Mouse (Mus musculus): ENCODE results near the gene Pramef25. TPM values are rescaled to one million over a fixed set of nuclear protein-coding genes. Genes with fewer than 3 reads are reported as not detected.

The Pramef25 gene
- not detected for polyA plus RNA-seq (2015; fragmentation: Illumina TruSeq; extraction: RNeasy Lipid Tissue Mini Kit (QIAGEN cat#74804); ENCODE audit: insufficient read depth, low replicate concordance)

DNA sequence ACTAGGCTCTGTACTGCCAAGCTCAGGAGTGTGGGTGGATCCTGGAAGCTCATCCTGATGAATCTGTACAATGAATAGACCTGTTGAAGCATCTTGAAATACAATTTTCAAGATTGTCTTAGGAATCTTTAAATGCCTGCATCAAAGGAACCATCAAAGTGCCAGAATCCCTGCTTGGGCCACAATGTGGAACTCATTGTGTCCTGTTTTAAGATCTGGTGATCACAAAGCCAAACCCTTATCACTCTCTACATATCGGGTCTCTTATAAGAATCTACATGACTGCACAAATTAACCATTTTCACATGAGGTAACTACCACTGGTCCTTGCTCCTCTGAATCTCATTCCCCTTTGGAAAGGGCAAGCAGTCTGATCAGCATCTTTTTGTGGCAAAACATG is at the start of gene Pramef25:
TSS of gene Pramef25 (minus strand) at position 101 of the 400 bp plus-strand sequence.

DNA sequence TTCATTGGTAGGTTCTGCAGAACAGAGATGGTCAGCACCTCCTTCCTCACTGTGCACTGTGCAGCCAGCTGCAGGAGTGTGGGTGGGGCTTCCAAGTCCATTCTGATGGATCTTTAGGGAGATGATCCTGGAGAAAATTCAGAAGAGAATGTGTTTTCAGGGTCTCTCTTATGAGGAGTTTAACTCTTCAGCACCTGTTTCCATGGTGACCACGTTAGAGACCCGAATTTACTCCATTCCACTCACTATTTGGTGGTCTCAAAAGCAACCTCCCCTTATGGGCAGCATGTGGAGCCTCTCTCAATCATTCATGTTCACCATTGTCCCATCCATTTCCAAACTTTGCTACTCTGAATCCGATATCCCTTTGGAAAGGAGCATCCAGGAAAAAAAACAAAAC is 43.5 kb upstream of the Pramef25 start, which contains the start of gene Pramef17:
TSS of gene Pramef17 (minus strand) at position 101 of the 400 bp plus-strand sequence.

DNA sequence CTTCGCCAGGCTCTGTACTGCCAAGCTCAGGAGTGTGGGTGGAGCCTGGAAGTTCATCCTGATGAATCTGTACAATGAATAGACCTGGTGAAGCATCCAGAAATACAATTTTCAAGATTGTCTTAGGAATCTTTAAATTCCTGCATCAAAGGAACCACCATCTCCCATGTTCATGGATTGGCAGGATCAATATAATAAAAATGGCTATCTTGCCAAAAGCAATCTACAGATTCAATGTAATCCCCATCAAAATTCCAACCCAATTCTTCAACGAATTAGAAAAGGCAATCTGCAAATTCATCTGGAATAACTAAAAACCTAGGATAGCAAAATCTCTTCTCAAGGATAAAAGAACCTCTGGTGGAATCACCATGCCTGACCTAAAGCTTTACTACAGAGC is 16.0 kb upstream of the Pramef25 start, which contains the start of gene Gm13101:
TSS of gene Gm13101 (minus strand) at position 101 of the 400 bp plus-strand sequence.

DNA sequence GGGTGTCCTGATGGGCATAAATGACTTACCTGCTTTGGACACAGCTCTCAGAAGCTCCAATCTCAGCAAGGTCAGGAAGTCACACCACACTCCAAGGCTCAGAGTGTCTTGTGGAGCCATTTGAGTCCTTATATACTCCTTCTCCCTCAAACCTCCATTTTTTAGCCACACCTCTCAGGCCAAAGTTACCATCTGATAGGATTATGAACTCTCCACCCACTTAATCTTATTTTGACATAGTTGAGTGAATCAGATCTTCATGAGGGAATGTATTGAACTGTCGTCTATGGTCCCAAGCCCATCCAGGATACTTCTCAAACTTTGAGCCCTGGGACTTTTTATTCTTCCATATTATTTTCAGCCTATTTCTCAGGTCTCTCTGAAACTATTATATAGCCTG is 50.5 kb downstream of the Pramef25 start, which contains the start of gene Pramef6:
TSS of gene Pramef6 (minus strand) at position 101 of the 400 bp plus-strand sequence.

Other genes with a start within 250 kb of the Pramef25 start
- not detected for gene Gm13089, start 248.3 kb downstream of the Pramef25 start, polyA plus RNA-seq (2015; fragmentation: Illumina TruSeq; extraction: RNeasy Lipid Tissue Mini Kit (QIAGEN cat#74804); ENCODE audit: insufficient read depth, low replicate concordance)
- gene Gm13078, start 231.6 kb downstream of the Pramef25 start, polyA plus RNA-seq (2015; fragmentation: Illumina TruSeq; extraction: RNeasy Lipid Tissue Mini Kit (QIAGEN cat#74804); ENCODE audit: insufficient read depth, low replicate concordance) = not detected
- gene Gm13023, start 161.7 kb downstream of the Pramef25 start, polyA plus RNA-seq (2015; fragmentation: Illumina TruSeq; extraction: RNeasy Lipid Tissue Mini Kit (QIAGEN cat#74804); ENCODE audit: insufficient read depth, low replicate concordance) = not detected
- not detected for gene Gm13084, start 134.9 kb downstream of the Pramef25 start, polyA plus RNA-seq (2015; fragmentation: Illumina TruSeq; extraction: RNeasy Lipid Tissue Mini Kit (QIAGEN cat#74804); ENCODE audit: insufficient read depth, low replicate concordance)
- not detected for gene Gm13103, start 104.5 kb downstream of the Pramef25 start, polyA plus RNA-seq (2015; fragmentation: Illumina TruSeq; extraction: RNeasy Lipid Tissue Mini Kit (QIAGEN cat#74804); ENCODE audit: insufficient read depth, low replicate concordance)
- gene Pramef6, start 50.6 kb downstream of the Pramef25 start, polyA plus RNA-seq (2015; fragmentation: Illumina TruSeq; extraction: RNeasy Lipid Tissue Mini Kit (QIAGEN cat#74804); ENCODE audit: insufficient read depth, low replicate concordance) = not detected
- gene Gm13101, start 15.9 kb upstream of the Pramef25 start, polyA plus RNA-seq (2015; fragmentation: Illumina TruSeq; extraction: RNeasy Lipid Tissue Mini Kit (QIAGEN cat#74804); ENCODE audit: insufficient read depth, low replicate concordance) = not detected
- gene Pramef17, start 43.4 kb upstream of the Pramef25 start, polyA plus RNA-seq (2015; fragmentation: Illumina TruSeq; extraction: RNeasy Lipid Tissue Mini Kit (QIAGEN cat#74804); ENCODE audit: insufficient read depth, low replicate concordance) = not detected
- not detected for gene Pramel4, start 108.1 kb upstream of the Pramef25 start, polyA plus RNA-seq (2015; fragmentation: Illumina TruSeq; extraction: RNeasy Lipid Tissue Mini Kit (QIAGEN cat#74804); ENCODE audit: insufficient read depth, low replicate concordance)
- not detected for gene Gm13102, start 155.5 kb upstream of the Pramef25 start, polyA plus RNA-seq (2015; fragmentation: Illumina TruSeq; extraction: RNeasy Lipid Tissue Mini Kit (QIAGEN cat#74804); ENCODE audit: insufficient read depth, low replicate concordance)
- not detected for gene Oog3, start 211.6 kb upstream of the Pramef25 start, polyA plus RNA-seq (2015; fragmentation: Illumina TruSeq; extraction: RNeasy Lipid Tissue Mini Kit (QIAGEN cat#74804); ENCODE audit: insufficient read depth, low replicate concordance)
- not detected for gene Oog2, start 239.7 kb upstream of the Pramef25 start, polyA plus RNA-seq (2015; fragmentation: Illumina TruSeq; extraction: RNeasy Lipid Tissue Mini Kit (QIAGEN cat#74804); ENCODE audit: insufficient read depth, low replicate concordance)